Mouse (Mus musculus): ENCODE measurements around the gene Camk2g. TPM values are rescaled to one million over a fixed set of nuclear protein-coding genes. Genes with fewer than 3 reads are reported as not detected.

Gene Camk2g
- polyA plus RNA-seq, 1 experiment from 2014 or later = 55.0 TPM

- H3K36me3 ChIP-seq = no peaks in the 10 kb centered on the region
- H3K9ac ChIP-seq = no peak overlapping the region
- WGBS = 84% methylated on average over 14 of the region's 14 CpGs
- peaks cover 34% of the 10 kb centered on the region for H3K4me1 ChIP-seq
- H3K27ac ChIP-seq (replicated peaks) = peak overlapping the region; percentile 74; the same call in 1 of the 2 replicates
- no peak overlapping the region for H3K4me2 ChIP-seq
- no peaks in the 10 kb centered on the region for H3K9me3 ChIP-seq
- H3K4me3 ChIP-seq = no peak overlapping the region
- no peak for ATAC-seq (ENCODE audit: extremely low read depth, insufficient number of reproducible peaks, low FRiP score, low TSS enrichment)
- H3K27me3 ChIP-seq (replicated peaks) = no peaks in the 10 kb centered on the region
These were observed 12.4 kb upstream of the Camk2g start for GRCm38 (mm10) chr14:20806116-20806840.

GRCm38 (mm10) chr14:20804964-20805672 is 11.2 kb upstream of the Camk2g start:
- Histone ChIP-seq H3K9me3 (no peaks in the 10 kb centered on the region), H3K4me2 (peak overlapping the region; percentile 25), H3K9ac (no peak overlapping the region), H3K27ac (replicated peaks) (peak overlapping the region; percentile 74), H3K4me3 (no peak overlapping the region), H3K4me1 (peaks cover 34% of the 10 kb centered on the region), H3K36me3 (no peaks in the 10 kb centered on the region), H3K27me3 (replicated peaks) (no peaks in the 10 kb centered on the region)
- 38% methylated on average over 9 of the region's 9 CpGs for WGBS
- no peak; the same call in 1 of the 2 replicates for ATAC-seq (ENCODE audit: extremely low read depth, insufficient number of reproducible peaks, low FRiP score, low TSS enrichment)

GRCm38 (mm10) chr14:20804481-20804880 is 10.6 kb upstream of the Camk2g start:
- H3K27ac ChIP-seq (replicated peaks) = peak overlapping the region; percentile 74; the same call in 1 of the 2 replicates
- 43% methylated on average over 5 of the region's 5 CpGs for WGBS
- no peak overlapping the region for H3K9ac ChIP-seq

GRCm38 (mm10) chr14:20803606-20803938 is 9.7 kb upstream of the Camk2g start:
- ATAC-seq (ENCODE audit: extremely low read depth, insufficient number of reproducible peaks, low FRiP score, low TSS enrichment) = no peak
- no peaks in the 10 kb centered on the region for H3K9me3 ChIP-seq
- no peak overlapping the region for H3K4me3 ChIP-seq
- H3K4me1 ChIP-seq = peaks cover 34% of the 10 kb centered on the region
- 2% methylated on average over 7 of the region's 7 CpGs for WGBS
- H3K27me3 ChIP-seq (replicated peaks) = no peaks in the 10 kb centered on the region
- no peak overlapping the region for H3K27ac ChIP-seq (replicated peaks)
- no peaks in the 10 kb centered on the region for H3K36me3 ChIP-seq
- H3K4me2 ChIP-seq = no peak overlapping the region
- no peak overlapping the region for H3K9ac ChIP-seq

More at GRCm38 (mm10) chr14:20804481-20804880, 10.6 kb upstream of the Camk2g start:
- no peaks in the 10 kb centered on the region for H3K27me3 ChIP-seq (replicated peaks)
- ATAC-seq (ENCODE audit: extremely low read depth, insufficient number of reproducible peaks, low FRiP score, low TSS enrichment) = no peak
- H3K4me2 ChIP-seq = no peak overlapping the region
- peaks cover 34% of the 10 kb centered on the region for H3K4me1 ChIP-seq
- no peaks in the 10 kb centered on the region for H3K36me3 ChIP-seq
- no peaks in the 10 kb centered on the region for H3K9me3 ChIP-seq
- no peak overlapping the region for H3K4me3 ChIP-seq

GRCm38 (mm10) chr14:20802926-20803605 is 9.2 kb upstream of the Camk2g start:
- 27% methylated on average over 2 of the region's 2 CpGs for WGBS
- Histone ChIP-seq H3K9me3 (no peaks in the 10 kb centered on the region), H3K27ac (replicated peaks) (no peak overlapping the region), H3K36me3 (no peaks in the 10 kb centered on the region), H3K4me2 (no peak overlapping the region), H3K4me1 (peaks cover 34% of the 10 kb centered on the region), H3K27me3 (replicated peaks) (no peaks in the 10 kb centered on the region), H3K9ac (0 out of 2 replicates have a peak overlapping the region, but pooled peaks have one; percentile 10), H3K4me3 (no peak overlapping the region)
- ATAC-seq (ENCODE audit: extremely low read depth, insufficient number of reproducible peaks, low FRiP score, low TSS enrichment) = no peak

- peak overlapping the region; percentile 30 for H3K4me2 ChIP-seq
- peaks cover 26% of the 10 kb centered on the region for H3K4me1 ChIP-seq
- H3K27me3 ChIP-seq (replicated peaks) = no peaks in the 10 kb centered on the region
- H3K36me3 ChIP-seq = no peaks in the 10 kb centered on the region
- no peak for ATAC-seq (ENCODE audit: extremely low read depth, insufficient number of reproducible peaks, low FRiP score, low TSS enrichment)
- no peaks in the 10 kb centered on the region for H3K9me3 ChIP-seq
- H3K27ac ChIP-seq (replicated peaks) = no peak overlapping the region
- H3K4me3 ChIP-seq = no peak overlapping the region
- 7% methylated on average over 7 of the region's 7 CpGs for WGBS
- H3K9ac ChIP-seq = no peak overlapping the region
These were observed 4.9 kb upstream of the Camk2g start for GRCm38 (mm10) chr14:20798761-20799160.

GRCm38 (mm10) chr14:20798300-20798699 is 4.4 kb upstream of the Camk2g start:
- H3K27me3 ChIP-seq (replicated peaks) = no peaks in the 10 kb centered on the region
- H3K27ac ChIP-seq (replicated peaks) = no peak overlapping the region
- H3K4me3 ChIP-seq = no peak overlapping the region
- no peak for ATAC-seq (ENCODE audit: extremely low read depth, insufficient number of reproducible peaks, low FRiP score, low TSS enrichment)
- H3K36me3 ChIP-seq = no peaks in the 10 kb centered on the region
- WGBS = 83% methylated on average over 6 of the region's 6 CpGs
- no peaks in the 10 kb centered on the region for H3K9me3 ChIP-seq
- no peak overlapping the region for H3K9ac ChIP-seq
- peak overlapping the region; percentile 30 for H3K4me2 ChIP-seq
- H3K4me1 ChIP-seq = peaks cover 22% of the 10 kb centered on the region

- Histone ChIP-seq H3K9ac (no peak overlapping the region), H3K4me2 (no peak overlapping the region), H3K27me3 (replicated peaks) (no peaks in the 10 kb centered on the region), H3K4me1 (peaks cover 32% of the 10 kb centered on the region), H3K27ac (replicated peaks) (no peak overlapping the region), H3K9me3 (no peaks in the 10 kb centered on the region), H3K36me3 (peaks cover 8% of the 10 kb centered on the region), H3K4me3 (no peak overlapping the region)
- ATAC-seq (ENCODE audit: extremely low read depth, insufficient number of reproducible peaks, low FRiP score, low TSS enrichment) = no peak
- 67% methylated on average over 8 of the region's 8 CpGs for WGBS
These were observed 2.8 kb upstream of the Camk2g start for GRCm38 (mm10) chr14:20796643-20797042.

- Histone ChIP-seq H3K36me3 (peaks cover 13% of the 10 kb centered on the region), H3K4me1 (peaks cover 37% of the 10 kb centered on the region), H3K4me2 (no peak overlapping the region), H3K4me3 (no peak overlapping the region), H3K27me3 (replicated peaks) (no peaks in the 10 kb centered on the region), H3K9me3 (no peaks in the 10 kb centered on the region), H3K27ac (replicated peaks) (no peak overlapping the region), H3K9ac (no peak overlapping the region)
- 73% methylated on average over 8 of the region's 8 CpGs for WGBS
- ATAC-seq (ENCODE audit: extremely low read depth, insufficient number of reproducible peaks, low FRiP score, low TSS enrichment) = no peak
These were observed 2.3 kb upstream of the Camk2g start for GRCm38 (mm10) chr14:20796170-20796569.

GRCm38 (mm10) chr14:20795423-20796152 is 1.7 kb upstream of the Camk2g start:
- Histone ChIP-seq H3K9ac (peak overlapping the region; percentile 93), H3K36me3 (peaks cover 19% of the 10 kb centered on the region), H3K27ac (replicated peaks) (peak overlapping the region; percentile 88), H3K27me3 (replicated peaks) (no peaks in the 10 kb centered on the region), H3K9me3 (no peaks in the 10 kb centered on the region), H3K4me2 (peak overlapping the region; percentile 92), H3K4me3 (peak overlapping the region; percentile 93), H3K4me1 (peaks cover 43% of the 10 kb centered on the region)
- no peak for ATAC-seq (ENCODE audit: extremely low read depth, insufficient number of reproducible peaks, low FRiP score, low TSS enrichment)
- WGBS = 59% methylated on average over 7 of the region's 9 CpGs

GRCm38 (mm10) chr14:20794589-20794988 is 701 bp upstream of the Camk2g start:
- Histone ChIP-seq H3K36me3 (peaks cover 29% of the 10 kb centered on the region), H3K4me3 (peak overlapping the region; percentile 93), H3K4me2 (peak overlapping the region; percentile 92), H3K4me1 (peaks cover 51% of the 10 kb centered on the region), H3K27me3 (replicated peaks) (no peaks in the 10 kb centered on the region), H3K9me3 (no peaks in the 10 kb centered on the region), H3K27ac (replicated peaks) (peak overlapping the region; percentile 88), H3K9ac (peak overlapping the region; percentile 93)
- no peak for ATAC-seq (ENCODE audit: extremely low read depth, insufficient number of reproducible peaks, low FRiP score, low TSS enrichment)
- WGBS = 7% methylated on average over 9 of the region's 9 CpGs

Data from heart, embryonic 13.5 days (tissue).